Comparison of ENCODE assay signal across 8 mouse cellular contexts in genomic region chr3:88215553-88216004, GRCm38 (mm10). TPM values are rescaled to one million over a fixed set of nuclear protein-coding genes. Genes with fewer than 3 reads are reported as not detected.
DNase-seq lines count a peak whose midpoint lies in the region; ATAC-seq and TF ChIP-seq lines count a peak whose summit lies in the region.

No protein-coding gene starts in this region.

- H3K4me3 ChIP-seq in layer of hippocampus, adult 2 months: peak overlapping the region; percentile 81
- peak overlapping the region; percentile 75 for H3K4me3 ChIP-seq in hindbrain, embryonic 13.5 days
- peak overlapping the region; percentile 47 for H3K4me3 ChIP-seq in midbrain, embryonic 10.5 days

- 1% methylated on average over 23 of the region's 23 CpGs for WGBS in hindbrain, embryonic 13.5 days
- under 1% methylated on average over 23 of the region's 23 CpGs for WGBS in midbrain, embryonic 10.5 days

- H3K27ac ChIP-seq in layer of hippocampus, adult 2 months: peak overlapping the region; percentile 99
- peak overlapping the region; percentile 99 for H3K27ac ChIP-seq in hindbrain, embryonic 13.5 days
- H3K27ac ChIP-seq in midbrain, embryonic 10.5 days (replicated peaks): peak overlapping the region; percentile 59

- DNase-seq in layer of hippocampus, adult 2 months (ENCODE audit: low spot score in 2 of 2): no peak
- DNase-seq in layer of hippocampus, adult 11-12 months (ENCODE audit: low spot score): no peak
- peak; percentile 60 to 73 for DNase-seq in cerebellum, adult 18-20 months
- DNase-seq in midbrain, embryonic 10.5 days (ENCODE audit: low spot score): peak; percentile 46
- no peak for DNase-seq in ovary, adult 18-20 months (ENCODE audit: low spot score)
- DNase-seq in spleen, postnatal 4 days (ENCODE audit: low spot score in 2 of 2): no peak
- DNase-seq in ovary, postnatal 36 days (ENCODE audit: low spot score): no peak

- H3K9me3 ChIP-seq in hindbrain, embryonic 13.5 days: no peaks in the 10 kb centered on the region
- no peaks in the 10 kb centered on the region for H3K9me3 ChIP-seq in midbrain, embryonic 10.5 days (replicated peaks)

- H3K4me2 ChIP-seq in hindbrain, embryonic 13.5 days: peak overlapping the region; percentile 86

- peaks cover 21% of the 10 kb centered on the region for H3K36me3 ChIP-seq in hindbrain, embryonic 13.5 days
- 0 out of 2 replicates have a peak, but pooled peaks cover 3% of the 10 kb centered on the region for H3K36me3 ChIP-seq in midbrain, embryonic 10.5 days

- H3K9ac ChIP-seq in hindbrain, embryonic 13.5 days: peak overlapping the region; percentile 99

- ATAC-seq in hindbrain, embryonic 13.5 days (ENCODE audit: low FRiP score): no peak

- H3K27me3 ChIP-seq in hindbrain, embryonic 13.5 days: peaks cover 60% of the 10 kb centered on the region
- peaks cover 100% of the 10 kb centered on the region for H3K27me3 ChIP-seq in midbrain, embryonic 10.5 days (ENCODE audit: low read depth, poor library complexity, severe bottlenecking)

- no peak for TF ChIP-seq CTCF in layer of hippocampus, adult 2 months (conservative IDR thresholded peaks at IDR 0.05)

- H3K4me1 ChIP-seq in hindbrain, embryonic 13.5 days (replicated peaks): peaks cover 80% of the 10 kb centered on the region
- peaks cover 33% of the 10 kb centered on the region for H3K4me1 ChIP-seq in midbrain, embryonic 10.5 days

RNA-seq across cellular contexts. Expression of gene Rhbg, which starts 38.9 kb away (rescaled TPM):
- total RNA-seq in layer of hippocampus, adult 2 months (2021): not detected
- polyA plus RNA-seq in hindbrain, embryonic 13.5 days (2015; fragmentation: Nextera tagmentation; extraction: Ambion mirVana): 0.22 and 0.32 TPM in 2 replicates
- polyA plus RNA-seq in midbrain, embryonic 10.5 days (2016; fragmentation: Nextera tagmentation; extraction: Ambion mirVana): not detected in 2 replicates

Comparison
In these comparisons a context has a peak if more than half of its experiments do, and no peak if none do; other contexts are left out.
1. DNase-seq: peak in cerebellum, adult 18-20 months (2 of 2) and midbrain, embryonic 10.5 days (single experiment); none in layer of hippocampus, adult 2 months (0 of 2), layer of hippocampus, adult 11-12 months (single experiment), ovary, adult 18-20 months (single experiment), spleen, postnatal 4 days (0 of 2) and ovary, postnatal 36 days (single experiment).
2. Peak in every context shown above with its lines, with median percentiles within 50 percentile points of each other: H3K27ac ChIP-seq and H3K4me3 ChIP-seq.